Mouse (Mus musculus) heart, embryonic 16.5 days (tissue): ENCODE data around the gene Gm42417. TPM values are rescaled to one million over a fixed set of nuclear protein-coding genes. Genes with fewer than 3 reads are reported as not detected.

Source experiments
- ATAC-seq: fragments of 200-750 bp; cut with Nextera tagmentation; replicated peaks from 2 replicates; pipeline ENCODE4 v1.8.0; 2017; ENCODE audit warnings: moderate number of reproducible peaks; ENCODE audit not compliant: insufficient read depth, low FRiP score; ENCODE audit errors: extremely low read depth
- H3K27ac ChIP-seq: fragments of 300-500 bp; sonication (generic); 2 replicates; pipeline ENCODE4 v1.5.1; 2014; ENCODE audit warnings: mild to moderate bottlenecking, low read length, control low read depth, moderate library complexity
- H3K27me3 ChIP-seq: fragments of 300-500 bp; sonication (generic); 2 replicates; pipeline ENCODE4 v1.6.1; 2014; ENCODE audit warnings: low read length, mixed read lengths; ENCODE audit not compliant: control insufficient read depth, insufficient read depth
- H3K36me3 ChIP-seq: fragments of 300-500 bp; sonication (generic); 2 replicates; pipeline ENCODE4 v1.6.1; 2014; ENCODE audit not compliant: control insufficient read depth, insufficient read depth
- H3K4me1 ChIP-seq: fragments of 300-500 bp; sonication (generic); 2 replicates; pipeline ENCODE4 v1.6.1; 2014; ENCODE audit warnings: low read length, mixed read lengths; ENCODE audit not compliant: control insufficient read depth, insufficient read depth
- H3K4me2 ChIP-seq: fragments of 300-500 bp; sonication (generic); 2 replicates; pipeline ENCODE4 v1.6.1; 2014; ENCODE audit warnings: low read depth, mild to moderate bottlenecking, control low read depth, low read length
- H3K4me3 ChIP-seq: fragments of 300-500 bp; sonication (generic); 2 replicates; pipeline ENCODE4 v1.5.1; 2014; ENCODE audit warnings: mild to moderate bottlenecking, control low read depth, low read length
- H3K9ac ChIP-seq: fragments of 300-500 bp; sonication (generic); 2 replicates; pipeline ENCODE4 v1.6.1; 2014; ENCODE audit warnings: low read length, control low read depth
- H3K9me3 ChIP-seq: fragments of 300-500 bp; sonication (generic); replicated peaks from 2 replicates; pipeline ENCODE4 v1.6.1; 2016; ENCODE audit warnings: low read length; ENCODE audit not compliant: control insufficient read depth
- WGBS: fragments of 180-500 bp; shearing (Covaris S2); extraction: QIAGEN DNeasy Blood & Tissue Kit; methylation state at CpG from one replicate; pipeline ENCODE4 v1.1.7; 2014; 5-methylcytosine and 5-hydroxymethylcytosine counted together
- polyA plus RNA-seq: library from polyadenylated mRNA; unstranded; fragments of >200 nt; fragmentation: Nextera tagmentation; extraction: Ambion mirVana; gene quantifications from 2 replicates; pipeline ENCODE4 v1.2.1, GENCODE M21; 2015

The Gm42417 gene
- polyA plus RNA-seq, 1 experiment from 2014 or later = not detected

DNA sequence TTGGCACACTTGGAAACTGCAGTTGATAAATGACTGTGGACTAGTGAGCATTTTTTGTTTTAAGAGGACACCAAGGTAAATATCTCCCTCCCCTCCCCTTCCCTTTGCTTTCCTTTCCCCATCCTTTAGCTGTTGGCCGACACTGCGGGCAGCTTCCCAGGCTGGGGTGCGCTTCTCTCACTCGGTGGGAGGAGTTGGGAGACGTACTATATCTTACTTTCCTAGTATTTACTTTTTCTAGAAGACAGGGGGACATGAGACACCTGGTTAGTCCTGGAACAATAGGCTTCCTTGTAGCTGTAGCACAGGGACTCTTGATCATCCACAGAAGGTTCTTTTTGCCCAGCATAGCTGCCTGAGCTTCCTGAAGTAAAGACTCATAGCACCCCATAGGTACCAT, 15.2 kb downstream of the Gm42417 start:
- Histone ChIP-seq H3K27me3 (no peaks in the 10 kb centered on the region), H3K4me2 (no peak overlapping the region), H3K4me3 (no peak overlapping the region), H3K9ac (no peak overlapping the region), H3K4me1 (peaks cover 31% of the 10 kb centered on the region), H3K36me3 (peaks cover 53% of the 10 kb centered on the region), H3K27ac (peak overlapping the region; percentile 90), H3K9me3 (no peaks in the 10 kb centered on the region)
- no peak for ATAC-seq
- WGBS = 73% methylated on average over 5 of the region's 5 CpGs

DNA sequence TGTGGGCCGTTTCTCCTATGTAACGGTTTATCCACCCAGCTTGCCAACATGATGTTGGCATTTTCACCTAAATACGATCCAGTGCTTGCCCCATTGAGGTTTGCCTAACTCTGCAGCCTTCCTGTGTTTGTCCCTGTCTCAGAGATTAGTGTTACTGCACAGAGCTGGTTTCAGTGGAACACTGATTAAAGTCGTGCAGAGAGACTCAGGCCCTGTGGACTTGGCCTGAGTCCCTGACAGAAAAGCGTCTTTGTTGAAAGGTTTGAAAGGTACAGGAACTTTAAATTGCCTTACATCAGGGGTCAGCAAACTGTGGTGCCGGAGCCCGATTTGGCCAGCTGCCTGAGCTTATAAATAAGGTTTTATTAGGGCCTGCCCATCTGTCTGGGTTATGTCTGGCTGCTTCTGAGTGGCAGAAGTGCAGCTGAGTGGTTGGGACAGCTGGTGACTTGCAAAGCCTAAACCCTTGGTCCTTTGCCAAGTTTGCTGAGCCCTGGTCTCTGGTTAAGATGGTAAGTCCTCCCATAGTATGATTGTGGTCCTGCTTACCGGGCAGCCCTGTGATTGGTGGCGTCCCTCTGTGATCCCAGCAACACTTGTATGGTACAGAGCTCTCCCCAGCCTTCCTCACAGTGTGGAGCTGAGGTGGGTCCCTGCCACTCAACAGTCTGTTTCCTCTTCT, 15.8 kb downstream of the Gm42417 start:
- Histone ChIP-seq H3K9ac (peak overlapping the region; percentile 47; the same call in 1 of the 2 replicates), H3K4me1 (peaks cover 31% of the 10 kb centered on the region), H3K27ac (peak overlapping the region; percentile 90), H3K27me3 (no peaks in the 10 kb centered on the region), H3K4me2 (peak overlapping the region; percentile 4; the same call in 1 of the 2 replicates), H3K36me3 (peaks cover 53% of the 10 kb centered on the region), H3K9me3 (no peaks in the 10 kb centered on the region), H3K4me3 (no peak overlapping the region)
- peak; percentile 82 for ATAC-seq
- 40% methylated on average over 9 of the region's 9 CpGs for WGBS

DNA sequence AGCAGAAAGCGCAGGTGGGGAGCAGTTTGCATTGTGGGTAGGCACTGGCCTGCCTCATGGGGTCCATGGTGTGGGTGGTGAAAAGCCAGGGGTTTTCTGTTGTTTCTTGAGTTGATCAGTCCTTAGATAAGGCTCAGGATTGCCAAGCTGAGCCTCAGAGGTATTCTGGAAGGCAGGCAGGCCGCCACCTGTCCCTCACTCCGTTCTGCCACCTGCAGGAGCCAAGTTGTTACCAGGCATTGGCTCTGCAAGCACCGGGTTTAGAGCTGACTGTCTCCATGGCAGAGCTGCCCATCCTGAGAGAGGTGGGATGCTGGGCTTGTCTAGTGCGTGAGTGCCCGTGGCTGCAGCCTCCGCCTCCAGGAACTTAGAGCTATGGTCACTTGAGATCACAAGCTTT, 17.0 kb downstream of the Gm42417 start:
- no peak overlapping the region for H3K9ac ChIP-seq
- peaks cover 55% of the 10 kb centered on the region for H3K36me3 ChIP-seq
- peak overlapping the region; percentile 28; the same call in 1 of the 2 replicates for H3K27ac ChIP-seq
- H3K27me3 ChIP-seq = no peaks in the 10 kb centered on the region
- no peak for ATAC-seq
- 94% methylated on average over 7 of the region's 7 CpGs for WGBS
- no peak overlapping the region for H3K4me3 ChIP-seq
- peaks cover 38% of the 10 kb centered on the region for H3K4me1 ChIP-seq
- no peaks in the 10 kb centered on the region for H3K9me3 ChIP-seq
- H3K4me2 ChIP-seq = no peak overlapping the region

DNA sequence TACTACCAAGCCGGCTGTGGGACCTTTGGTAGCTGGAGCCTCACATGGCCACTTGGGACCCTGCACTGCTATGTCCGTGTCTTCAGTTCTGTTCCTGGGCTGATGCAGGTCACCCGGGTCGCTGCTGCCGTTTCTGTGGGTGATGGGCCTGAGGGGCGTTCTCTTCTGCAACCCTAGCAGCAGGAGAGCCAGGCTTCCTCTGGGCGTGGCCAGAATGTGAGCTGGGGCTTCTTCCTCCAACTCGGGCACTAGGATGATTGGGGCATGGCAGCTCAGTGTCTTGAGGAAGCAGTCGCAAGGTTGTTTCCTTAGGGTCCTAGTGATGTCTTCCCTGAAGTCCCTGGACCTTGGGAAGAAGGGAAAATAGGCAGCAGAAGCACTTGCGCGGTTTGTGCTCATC, 19.6 kb downstream of the Gm42417 start:
- Histone ChIP-seq H3K36me3 (peaks cover 37% of the 10 kb centered on the region), H3K4me1 (peaks cover 46% of the 10 kb centered on the region), H3K27ac (no peak overlapping the region), H3K9me3 (no peaks in the 10 kb centered on the region), H3K4me3 (no peak overlapping the region), H3K4me2 (no peak overlapping the region), H3K9ac (no peak overlapping the region), H3K27me3 (no peaks in the 10 kb centered on the region)
- no peak for ATAC-seq
- 79% methylated on average over 11 of the region's 11 CpGs for WGBS

DNA sequence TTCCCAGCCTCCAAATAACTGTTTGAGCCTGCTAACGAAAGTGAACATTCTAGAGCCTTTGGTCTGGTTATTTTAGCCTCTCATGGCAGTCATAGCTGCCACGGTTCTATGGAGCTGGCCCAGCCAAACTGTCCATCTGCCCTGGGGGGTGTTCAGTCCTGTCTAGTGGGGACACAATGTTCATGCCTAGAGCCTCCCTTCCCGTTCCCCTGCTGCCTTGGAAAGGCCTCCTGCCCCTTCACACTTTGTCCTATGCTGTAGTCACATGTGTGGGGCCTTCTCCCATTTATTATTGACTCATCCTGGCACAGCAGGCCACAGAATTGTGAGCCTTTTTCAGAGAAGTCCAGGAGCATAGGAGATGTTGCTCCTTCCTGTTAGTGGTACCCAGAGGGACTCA, 21.0 kb downstream of the Gm42417 start:
- no peak overlapping the region for H3K27ac ChIP-seq
- 61% methylated on average over 3 of the region's 3 CpGs for WGBS
- peaks cover 34% of the 10 kb centered on the region for H3K36me3 ChIP-seq
- H3K4me1 ChIP-seq = peaks cover 47% of the 10 kb centered on the region
- ATAC-seq = no peak
- no peaks in the 10 kb centered on the region for H3K9me3 ChIP-seq
- H3K4me3 ChIP-seq = no peak overlapping the region
- H3K4me2 ChIP-seq = no peak overlapping the region
- no peak overlapping the region for H3K9ac ChIP-seq
- no peaks in the 10 kb centered on the region for H3K27me3 ChIP-seq

DNA sequence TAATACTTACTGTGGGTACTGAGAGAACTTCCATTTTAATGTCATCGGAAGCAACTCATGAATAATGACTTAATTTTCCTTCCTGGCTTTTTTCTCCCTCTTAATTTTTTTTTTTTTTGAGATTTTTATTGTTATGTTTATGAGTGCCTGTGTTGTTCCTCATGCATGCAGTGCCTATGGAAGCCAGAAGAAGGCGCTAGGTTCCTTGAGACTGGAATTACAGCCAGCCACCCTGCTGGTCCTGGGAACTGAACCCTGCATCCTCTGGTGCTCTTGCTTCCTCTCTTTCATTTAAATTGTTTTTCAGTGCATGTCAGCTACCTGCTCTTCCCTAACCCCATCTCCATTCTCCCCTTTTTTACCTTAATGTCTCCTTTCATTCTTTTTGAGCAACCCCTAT, 25.5 kb downstream of the Gm42417 start:
- 58% methylated on average over 2 of the region's 2 CpGs for WGBS
- Histone ChIP-seq H3K4me1 (peaks cover 38% of the 10 kb centered on the region), H3K9ac (peak overlapping the region; percentile 96), H3K4me3 (peak overlapping the region; percentile 85), H3K36me3 (peaks cover 4% of the 10 kb centered on the region), H3K4me2 (peak overlapping the region; percentile 97), H3K9me3 (no peaks in the 10 kb centered on the region; the same call in 1 of the 2 replicates), H3K27me3 (no peaks in the 10 kb centered on the region), H3K27ac (no peak overlapping the region)
- ATAC-seq = no peak

DNA sequence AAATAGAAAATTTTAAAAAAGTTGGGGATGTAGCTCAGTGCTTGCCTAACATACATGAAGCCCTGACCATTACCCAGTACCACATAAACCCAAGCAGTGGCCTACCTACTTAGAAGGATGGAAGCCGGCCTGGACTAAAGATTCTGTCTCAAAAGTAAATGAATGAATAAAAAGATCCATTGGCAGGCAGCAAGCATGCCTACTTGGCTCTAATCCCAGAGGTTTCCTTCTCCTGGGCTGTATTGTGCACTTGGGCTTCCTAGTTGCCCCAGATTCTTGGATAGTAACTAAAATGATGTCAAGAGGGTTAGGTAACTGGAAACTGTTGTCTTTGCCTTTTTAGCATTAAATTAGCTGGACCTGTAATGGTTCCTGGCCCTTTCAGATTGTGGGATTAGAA, 25.9 kb downstream of the Gm42417 start:
- Histone ChIP-seq H3K27me3 (no peaks in the 10 kb centered on the region), H3K4me3 (peak overlapping the region; percentile 85), H3K4me1 (peaks cover 38% of the 10 kb centered on the region), H3K36me3 (peaks cover 4% of the 10 kb centered on the region; the same call in 1 of the 2 replicates), H3K9ac (peak overlapping the region; percentile 96), H3K4me2 (peak overlapping the region; percentile 97), H3K9me3 (no peaks in the 10 kb centered on the region; the same call in 1 of the 2 replicates), H3K27ac (peak overlapping the region; percentile 97; the same call in 1 of the 2 replicates)
- no peak for ATAC-seq
- 4% methylated on average over 1 of the region's 1 CpGs for whole genome bisulfite sequencing

DNA sequence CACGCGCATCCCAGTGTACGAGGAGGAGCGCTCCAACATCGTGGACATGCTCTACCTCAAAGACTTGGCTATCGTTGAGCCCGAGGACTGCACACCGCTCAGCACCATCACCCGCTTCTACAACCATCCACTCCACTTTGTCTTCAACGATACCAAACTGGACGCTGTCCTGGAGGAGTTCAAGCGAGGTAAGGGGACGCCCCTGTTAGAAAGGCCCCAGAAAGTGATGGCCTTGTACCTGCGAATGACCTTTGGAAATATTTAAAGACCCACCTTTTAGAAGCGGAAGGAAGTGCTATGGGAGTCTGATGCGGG, 26.3 kb downstream of the Gm42417 start:
- Histone ChIP-seq H3K36me3 (peaks cover 4% of the 10 kb centered on the region; the same call in 1 of the 2 replicates), H3K9me3 (no peaks in the 10 kb centered on the region; the same call in 1 of the 2 replicates), H3K4me1 (peaks cover 36% of the 10 kb centered on the region), H3K4me3 (peak overlapping the region; percentile 85), H3K27me3 (no peaks in the 10 kb centered on the region), H3K9ac (peak overlapping the region; percentile 96), H3K4me2 (peak overlapping the region; percentile 97), H3K27ac (peak overlapping the region; percentile 97)
- WGBS = 2% methylated on average over 16 of the region's 16 CpGs
- ATAC-seq = no peak

DNA sequence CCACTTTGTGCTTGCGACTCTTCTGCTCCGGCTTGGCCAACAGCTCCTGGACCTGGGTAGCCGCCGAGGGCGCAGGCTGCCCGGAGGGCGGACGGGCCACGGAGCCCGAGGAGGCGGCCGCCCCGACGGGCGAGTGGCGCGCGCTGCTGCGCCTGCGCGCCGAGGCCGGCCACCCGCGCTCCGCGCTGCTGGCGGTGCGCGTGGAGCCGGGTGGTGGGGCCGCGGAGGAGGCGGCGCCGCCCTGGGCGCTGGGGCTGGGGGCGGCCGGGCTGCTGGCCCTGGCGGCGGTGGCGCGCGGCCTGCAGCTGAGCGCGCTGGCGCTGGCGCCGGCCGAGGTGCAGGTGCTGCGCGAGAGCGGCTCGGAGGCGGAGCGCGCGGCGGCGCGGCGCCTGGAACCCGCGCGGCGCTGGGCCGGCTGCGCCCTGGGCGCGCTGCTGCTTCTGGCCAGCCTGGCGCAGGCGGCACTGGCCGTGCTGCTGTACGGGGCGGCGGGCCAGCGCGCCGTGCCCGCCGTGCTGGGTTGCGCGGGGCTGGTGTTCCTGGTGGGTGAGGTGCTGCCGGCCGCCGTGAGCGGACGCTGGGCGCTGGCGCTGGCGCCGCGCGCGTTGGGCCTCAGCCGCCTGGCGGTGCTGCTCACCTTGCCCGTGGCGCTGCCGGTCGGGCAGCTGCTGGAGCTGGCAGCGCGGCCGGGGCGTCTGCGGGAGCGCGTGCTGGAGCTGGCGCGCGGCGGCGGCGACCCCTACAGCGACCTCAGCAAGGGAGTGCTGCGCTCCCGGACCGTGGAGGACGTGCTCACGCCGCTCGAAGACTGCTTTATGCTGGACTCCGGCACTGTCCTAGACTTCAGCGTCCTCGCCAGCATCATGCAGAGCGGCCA, 26.9 kb downstream of the Gm42417 start:
- under 1% methylated on average over 117 of the region's 126 CpGs for WGBS
- Histone ChIP-seq H3K4me3 (peak overlapping the region; percentile 85), H3K4me1 (peaks cover 31% of the 10 kb centered on the region), H3K36me3 (no peaks in the 10 kb centered on the region), H3K9ac (peak overlapping the region; percentile 96), H3K27me3 (no peaks in the 10 kb centered on the region), H3K9me3 (no peaks in the 10 kb centered on the region; the same call in 1 of the 2 replicates), H3K27ac (peak overlapping the region; percentile 97), H3K4me2 (peak overlapping the region; percentile 97)
- peak; percentile 40 for ATAC-seq
